Mouse (Mus musculus): ENCODE measurements around the gene Pdcd4. TPM values are rescaled to one million over a fixed set of nuclear protein-coding genes. Genes with fewer than 3 reads are reported as not detected.
A peak's percentile ranks its signal among the peaks of the same experiment; 100 is the strongest.

Pdcd4 gene
- total RNA-seq (2021) = 100 to 1,000 TPM; 118 to 119 TPM
- long read RNA-seq, experiment 1, transcript Pdcd4-201 (12 exons, 2,381 nt) = major isoform, 24 of 48 reads
- long read RNA-seq, experiment 1, transcript Pdcd4-203 (13 exons, 1,733 nt) = minor isoform, 17 of 48 reads
- long read RNA-seq, experiment 1, partial matches to known transcripts = 4 of 48 reads
- long read RNA-seq, experiment 1, other reads (novel, unspliced or antisense) = 3 of 48 reads
- long read RNA-seq, experiment 2, transcript Pdcd4-201 (12 exons, 2,381 nt) = major isoform, 34 of 62 reads
- long read RNA-seq, experiment 2, transcript Pdcd4-203 (13 exons, 1,733 nt) = minor isoform, 17 of 62 reads
- long read RNA-seq, experiment 2, partial matches to known transcripts = 3 of 62 reads
- long read RNA-seq, experiment 2, other reads (novel, unspliced or antisense) = 8 of 62 reads

DNA sequence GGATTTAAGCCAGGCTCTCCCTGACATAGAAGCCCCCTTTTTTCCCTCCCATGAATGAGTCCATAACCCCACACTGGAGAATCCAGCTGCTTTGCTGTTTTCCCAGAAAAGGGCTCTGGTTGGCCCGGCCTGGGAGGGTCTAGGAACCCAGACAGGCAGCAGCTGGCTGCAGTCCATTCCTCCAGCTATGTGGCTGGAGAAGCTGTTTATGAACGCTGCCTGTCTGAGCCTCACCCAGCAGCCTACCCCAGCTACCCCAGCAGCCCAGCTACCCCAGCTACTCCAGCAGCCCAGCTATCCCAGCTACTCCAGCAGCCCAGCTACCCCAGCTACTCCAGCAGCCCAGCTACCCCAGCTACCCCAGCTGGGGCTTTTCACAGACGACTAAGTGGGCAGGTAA is at the start of gene Pdcd4:
Gene Pdcd4, plus strand, starts transcription at position 171 of the 400 bp plus-strand sequence.
- DNase-seq (ENCODE audit: low spot score in 2 of 2) = no peak
- peak within 1 kb of the TSS; percentile 87 for H3K27ac ChIP-seq
- TF ChIP-seq CTCF (conservative IDR thresholded peaks at IDR 0.05) = no peak

DNA sequence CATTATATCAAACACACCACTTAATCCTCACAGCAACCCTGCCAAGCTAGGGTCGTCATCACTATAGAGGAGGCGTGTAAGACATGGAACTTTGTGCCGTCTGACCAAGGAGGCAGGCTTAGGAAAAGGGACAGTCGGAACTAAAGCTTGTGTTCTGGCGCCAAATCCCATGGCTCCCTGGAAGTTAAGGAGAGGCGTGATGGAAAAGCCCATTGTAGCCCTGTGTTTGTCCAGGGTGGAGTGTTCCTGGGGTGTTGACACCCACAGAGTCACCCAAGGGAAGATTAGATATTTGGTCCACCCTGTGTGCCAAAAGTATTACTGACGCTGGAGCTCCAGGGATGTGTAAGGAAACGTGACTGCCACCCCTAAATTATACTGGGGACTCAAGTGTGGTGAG is 48.1 kb upstream of the Pdcd4 start:
- no peak for TF ChIP-seq CTCF (conservative IDR thresholded peaks at IDR 0.05)
- H3K27ac ChIP-seq = no peak overlapping the region
- H3K4me3 ChIP-seq = no peak overlapping the region
- DNase-seq (ENCODE audit: low spot score in 2 of 2) = no peak

More for the DNA sequence above, at the start of gene Pdcd4:
- H3K4me3 ChIP-seq = no peak within 1 kb of the TSS

DNA sequence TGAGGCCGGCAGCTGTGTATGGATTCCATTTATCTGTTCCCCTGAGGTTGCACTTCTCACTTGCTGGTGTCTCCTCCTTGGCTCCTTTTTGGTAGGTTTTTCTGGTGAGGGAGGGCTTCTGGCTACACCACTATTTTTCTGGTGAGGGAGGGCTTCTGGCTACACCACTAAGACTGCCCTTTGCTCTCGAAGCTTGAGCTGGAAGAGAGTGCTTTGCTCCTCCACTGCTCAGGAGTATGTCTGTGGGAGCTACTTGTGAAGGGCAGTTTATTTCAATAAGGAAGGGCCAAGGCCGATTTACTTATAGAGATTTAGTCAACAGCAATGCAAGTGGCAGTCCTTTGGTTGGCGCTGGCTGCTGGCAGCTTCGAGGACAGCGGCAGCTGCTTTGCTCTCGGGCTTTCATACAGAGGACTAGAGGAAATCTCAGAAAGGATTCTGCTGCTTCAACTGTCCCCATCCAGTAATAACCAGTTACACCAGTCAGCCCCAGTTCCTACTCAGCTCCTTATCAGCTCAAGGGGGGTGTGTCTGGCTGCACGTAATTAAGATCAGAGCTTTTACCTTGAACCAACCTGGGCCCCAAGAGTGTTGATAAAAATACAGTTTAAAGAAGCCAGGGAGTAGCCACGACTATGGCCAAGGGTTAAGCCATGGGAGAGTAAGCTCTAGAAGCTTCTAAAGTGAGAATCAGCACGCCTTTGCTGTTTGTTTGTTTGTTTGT is 43.6 kb upstream of the Pdcd4 start:
- no peak overlapping the region for H3K27ac ChIP-seq
- no peak for DNase-seq (ENCODE audit: low spot score in 2 of 2)
- no peak overlapping the region for H3K4me3 ChIP-seq
- no peak for TF ChIP-seq CTCF (conservative IDR thresholded peaks at IDR 0.05)

DNA sequence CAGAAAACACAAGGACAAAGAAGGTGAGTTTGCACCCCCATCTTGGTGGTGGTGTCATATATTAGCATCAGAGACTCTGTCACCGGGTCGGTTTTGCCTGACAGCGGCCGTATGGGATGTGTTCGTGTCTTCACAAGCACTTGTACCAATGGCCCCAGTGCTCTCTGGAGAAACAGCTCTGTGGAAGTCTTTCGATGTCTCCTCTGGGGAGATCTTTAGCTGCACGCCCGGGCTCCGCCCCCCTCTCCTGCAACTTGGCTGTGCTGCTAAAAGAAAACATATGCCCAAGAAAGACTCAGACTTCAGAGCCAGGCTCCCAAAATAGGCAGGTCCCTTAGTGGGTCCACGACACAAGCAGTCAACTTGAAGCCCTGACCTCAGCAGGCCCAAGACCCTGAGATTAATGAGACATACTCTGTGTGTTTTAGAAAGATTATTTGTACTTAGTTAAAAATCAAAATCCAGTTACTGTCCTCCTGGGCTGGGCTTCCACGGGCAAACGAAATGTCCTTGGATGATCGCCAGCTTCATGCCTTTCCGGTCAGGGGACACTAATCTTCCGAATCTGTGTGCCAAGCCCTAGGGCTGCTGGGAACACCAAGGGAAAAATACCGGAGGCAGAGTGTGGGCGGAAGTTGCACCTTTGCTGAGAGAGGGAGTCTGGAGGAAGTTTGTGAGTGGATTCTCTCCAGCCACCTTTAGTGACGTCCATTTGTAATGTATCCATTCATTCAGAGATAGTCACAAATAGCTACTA is 41.7 kb upstream of the Pdcd4 start:
- DNase-seq (ENCODE audit: low spot score in 2 of 2) = no peak
- H3K27ac ChIP-seq = peak overlapping the region; percentile 91
- no peak for TF ChIP-seq CTCF (conservative IDR thresholded peaks at IDR 0.05)

DNA sequence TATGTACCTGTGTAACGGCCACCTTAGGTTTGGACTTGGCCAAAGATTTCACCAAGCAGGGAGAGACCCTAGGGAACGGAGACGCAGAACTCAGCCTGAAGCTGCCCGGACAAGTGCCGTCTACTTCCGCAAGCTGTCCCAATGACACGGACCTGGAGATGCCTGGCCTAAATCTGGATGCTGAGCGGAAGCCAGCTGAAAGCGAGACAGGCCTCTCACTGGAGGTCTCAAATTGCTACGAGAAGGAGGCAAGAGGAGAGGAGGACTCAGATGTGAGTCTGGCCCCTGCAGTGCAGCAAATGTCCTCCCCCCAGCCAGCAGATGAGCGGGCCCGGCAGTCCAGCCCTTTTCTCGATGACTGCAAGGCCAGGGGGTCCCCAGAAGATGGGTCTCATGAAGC is 40.7 kb upstream of the Pdcd4 start:
- TF ChIP-seq CTCF (conservative IDR thresholded peaks at IDR 0.05) = no peak
- Histone ChIP-seq H3K4me3 (no peak overlapping the region), H3K27ac (peak overlapping the region; percentile 91)
- DNase-seq (ENCODE audit: low spot score in 2 of 2) = no peak

More for the DNA sequence above, 41.7 kb upstream of the Pdcd4 start:
- H3K4me3 ChIP-seq = no peak overlapping the region

DNA sequence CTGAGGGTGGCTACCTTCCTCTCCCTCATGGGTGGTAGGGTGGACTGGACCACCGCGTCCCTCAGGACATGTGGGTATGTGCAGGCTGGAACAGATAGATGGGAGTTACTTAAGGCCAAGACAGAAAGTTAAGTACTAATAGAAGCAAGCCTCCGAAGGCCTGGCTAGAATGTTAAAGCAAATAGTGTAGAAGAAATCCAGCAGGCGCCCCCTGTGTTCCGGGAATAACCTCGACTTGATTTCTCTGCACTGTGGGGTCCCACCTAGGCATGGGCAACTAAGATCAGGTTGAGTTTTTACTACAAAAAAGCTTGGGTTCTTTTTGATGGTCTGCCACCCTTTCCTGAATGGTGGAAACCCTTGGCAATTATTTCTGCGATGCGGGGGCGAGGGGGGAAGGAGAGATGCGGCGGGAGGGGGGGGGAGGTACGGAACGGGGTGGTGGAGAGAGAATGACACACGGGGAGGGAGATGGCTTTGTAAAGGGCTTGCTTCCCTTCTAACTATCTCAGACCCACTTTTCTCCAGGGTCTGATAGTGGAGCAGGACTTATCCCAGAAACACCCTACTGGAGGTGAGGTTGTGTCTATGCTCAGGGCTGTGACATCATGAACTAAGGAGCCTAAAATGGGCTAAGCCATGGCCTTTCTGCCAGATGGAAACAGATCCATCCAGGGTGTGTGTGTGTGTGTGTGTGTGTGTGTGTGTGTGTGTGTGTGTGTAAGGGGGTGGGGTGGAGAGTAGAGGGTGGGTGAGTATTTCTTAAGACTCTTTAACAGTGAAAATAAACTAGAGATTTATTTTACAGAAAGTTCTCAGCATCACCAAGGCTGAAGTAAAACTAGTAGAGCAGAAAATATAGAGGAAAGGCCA is 40.0 kb upstream of the Pdcd4 start:
- H3K27ac ChIP-seq = peak overlapping the region; percentile 91
- TF ChIP-seq CTCF (conservative IDR thresholded peaks at IDR 0.05) = 0 out of 2 replicates have a peak, but pooled peaks have one; percentile 22
- DNase-seq (ENCODE audit: low spot score in 2 of 2) = no peak
- no peak overlapping the region; the same call in 1 of the 2 replicates for H3K4me3 ChIP-seq

DNA sequence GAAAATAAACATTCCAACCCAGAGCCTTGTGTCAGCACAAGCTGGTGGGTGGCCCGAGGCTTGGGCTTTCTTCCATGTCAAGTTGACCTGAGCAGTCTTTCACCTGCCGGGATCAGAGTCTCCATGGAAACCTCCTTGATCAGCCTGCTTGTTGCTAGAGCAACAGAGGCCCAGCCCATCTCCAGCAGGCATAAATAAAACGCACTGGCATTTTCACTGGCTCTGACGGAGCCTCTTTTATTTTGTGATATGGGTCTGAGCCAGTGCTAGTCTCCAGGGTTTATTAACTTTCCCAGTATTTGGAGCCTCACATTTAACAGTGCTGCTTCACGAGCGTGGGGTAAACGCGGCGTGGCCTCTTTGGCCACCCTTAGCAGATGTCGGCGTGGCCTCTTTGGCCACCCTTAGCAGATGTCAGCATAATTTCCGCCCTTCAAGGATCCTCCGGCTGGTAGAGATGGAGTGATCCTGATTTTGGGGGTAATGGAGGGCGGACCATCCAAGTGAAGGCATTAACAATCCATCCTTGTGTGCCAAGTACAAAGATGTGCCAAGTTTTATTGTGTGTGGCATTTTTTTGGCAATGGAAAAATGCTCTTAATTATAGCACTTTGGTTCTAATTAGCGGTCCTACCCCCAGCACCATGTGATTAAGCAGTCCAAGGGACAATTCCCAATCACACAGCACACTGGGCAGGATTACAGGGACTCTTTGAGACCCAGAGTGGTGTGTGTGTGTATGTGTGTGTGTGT is 39.2 kb upstream of the Pdcd4 start:
- DNase-seq (ENCODE audit: low spot score in 2 of 2) = peak; percentile 70 to 86
- no peak for TF ChIP-seq CTCF (conservative IDR thresholded peaks at IDR 0.05)
- Histone ChIP-seq H3K4me3 (peak overlapping the region; percentile 33), H3K27ac (peak overlapping the region; percentile 91)

DNA sequence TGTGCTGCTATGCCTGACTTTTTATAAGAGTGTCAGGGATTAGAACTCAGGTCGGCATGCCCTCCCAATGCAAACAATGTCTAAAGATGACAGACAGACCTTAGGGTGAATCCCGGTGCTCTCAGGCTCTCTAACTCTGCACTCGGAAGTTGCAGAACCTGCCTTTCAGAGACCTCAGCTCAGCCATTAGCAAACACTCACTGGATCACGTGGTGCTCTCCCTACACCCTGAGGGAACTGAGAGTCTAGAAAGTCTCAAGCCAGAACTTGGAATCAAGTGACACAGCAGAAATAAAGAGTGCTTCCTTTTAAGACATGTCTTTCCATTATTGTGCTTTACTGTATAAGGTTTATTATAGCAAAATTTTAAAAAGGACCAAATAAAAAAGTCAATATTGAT is 37.1 kb upstream of the Pdcd4 start:
- H3K4me3 ChIP-seq = no peak overlapping the region
- no peak for TF ChIP-seq CTCF (conservative IDR thresholded peaks at IDR 0.05)
- no peak for DNase-seq (ENCODE audit: low spot score in 2 of 2)
- H3K27ac ChIP-seq = peak overlapping the region; percentile 54; the same call in 1 of the 2 replicates

DNA sequence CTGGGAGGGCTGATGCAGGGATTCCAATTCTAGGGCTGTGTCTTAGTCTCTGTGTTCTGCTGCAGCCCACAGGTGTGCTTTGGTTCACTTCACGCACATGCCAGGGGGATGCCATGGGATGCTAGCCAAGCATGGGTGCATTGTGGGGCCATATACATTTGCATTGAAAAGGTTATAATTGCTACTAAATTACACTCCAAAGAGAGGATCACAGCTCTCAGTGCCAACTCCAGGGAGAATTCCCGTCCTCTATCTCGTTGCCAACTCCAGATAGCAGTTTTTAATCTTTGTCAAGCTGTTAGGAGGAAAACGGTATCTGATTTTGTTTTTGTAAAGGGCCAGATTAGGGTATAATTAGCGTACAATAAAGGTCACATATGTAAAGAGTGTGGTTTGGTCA is 36.2 kb upstream of the Pdcd4 start:
- no peak for TF ChIP-seq CTCF (conservative IDR thresholded peaks at IDR 0.05)
- Histone ChIP-seq H3K4me3 (no peak overlapping the region), H3K27ac (peak overlapping the region; percentile 75)
- DNase-seq (ENCODE audit: low spot score in 2 of 2) = no peak

DNA sequence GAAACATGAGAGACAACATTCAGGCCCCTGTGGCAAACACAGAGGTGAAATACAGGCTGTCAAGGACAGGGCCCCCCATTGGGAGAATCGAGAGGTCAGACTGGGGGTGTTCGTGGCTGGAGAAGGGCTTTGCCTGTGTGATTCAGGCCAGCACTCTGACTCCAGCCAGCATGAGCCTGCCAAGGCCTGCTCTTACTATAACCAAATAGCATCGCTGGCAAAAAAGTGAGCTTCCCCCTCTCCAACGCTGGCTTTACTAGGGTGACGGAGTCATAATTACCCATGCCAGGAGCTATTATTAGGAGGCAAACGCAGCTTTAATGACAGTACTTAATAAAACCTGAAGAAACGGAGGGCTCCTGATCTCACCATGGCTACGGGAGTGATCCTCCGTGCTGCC is 35.2 kb upstream of the Pdcd4 start:
- Histone ChIP-seq H3K4me3 (no peak overlapping the region), H3K27ac (peak overlapping the region; percentile 75)
- no peak for DNase-seq (ENCODE audit: low spot score in 2 of 2)
- TF ChIP-seq CTCF (conservative IDR thresholded peaks at IDR 0.05) = no peak

DNA sequence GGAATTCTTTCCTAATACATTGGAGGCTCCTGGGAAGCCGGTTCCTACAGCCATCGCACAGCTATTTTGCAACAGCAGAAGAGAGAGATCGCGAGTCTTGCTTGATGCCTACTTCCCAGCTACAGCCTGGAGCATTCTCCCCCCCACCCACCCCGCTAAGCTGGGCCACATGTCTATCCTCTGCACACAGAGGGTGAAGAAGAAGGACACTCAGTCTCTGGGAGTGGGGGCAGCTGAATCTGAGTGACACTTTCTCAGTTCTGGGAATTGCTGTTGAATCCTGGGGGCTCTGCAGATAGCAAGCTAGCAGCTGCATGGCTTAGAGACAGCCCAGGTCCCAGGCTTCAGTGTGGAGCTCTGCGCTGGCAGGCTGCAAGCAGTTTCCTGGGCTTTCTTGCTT is 34.1 kb upstream of the Pdcd4 start:
- DNase-seq (ENCODE audit: low spot score in 2 of 2) = no peak
- TF ChIP-seq CTCF (conservative IDR thresholded peaks at IDR 0.05) = no peak
- H3K4me3 ChIP-seq = no peak overlapping the region
- peak overlapping the region; percentile 75 for H3K27ac ChIP-seq
